Mouse (Mus musculus): ENCODE results near the gene Prkd1. TPM values are rescaled to one million over a fixed set of nuclear protein-coding genes. Genes with fewer than 3 reads are reported as not detected.
"Not testable (repeated sequence)": the region's sequence is repeated elsewhere in the genome, so short reads cannot be mapped to it uniquely, and the experiment has no call there.

The Prkd1 gene
- 3.2 and 3.7 TPM in 2 replicates for polyA plus RNA-seq (2016; fragmentation: Nextera tagmentation; extraction: Ambion mirVana)

- Histone ChIP-seq H3K4me1 (peaks cover 15% of the 10 kb centered on the region), H3K27ac (replicated peaks) (peak within 1 kb of the TSS; percentile 91), H3K9me3 (replicated peaks) (no peaks in the 10 kb centered on the region), H3K27me3 (ENCODE audit: low read depth, poor library complexity, severe bottlenecking) (peaks cover 26% of the 10 kb centered on the region), H3K4me3 (peak within 1 kb of the TSS; percentile 85), H3K36me3 (no peaks in the 10 kb centered on the region)
- peak; percentile 74 for DNase-seq (ENCODE audit: low spot score)
- WGBS: 1% methylated on average over 107 of the region's 114 CpGs
These were observed at the start of gene Prkd1 for GRCm38 (mm10) chr12:50648671-50649541. Prkd1 (minus strand) TSS chr12:50649098.

GRCm38 (mm10) chr12:50697492-50697891, 48.6 kb upstream of the Prkd1 start:
- peaks cover 6% of the 10 kb centered on the region; the same call in 1 of the 2 replicates for H3K4me1 ChIP-seq
- H3K27ac ChIP-seq (replicated peaks): no peak overlapping the region
- DNase-seq (ENCODE audit: low spot score): no peak
- H3K27me3 ChIP-seq (ENCODE audit: low read depth, poor library complexity, severe bottlenecking): no peaks in the 10 kb centered on the region
- H3K36me3 ChIP-seq: no peaks in the 10 kb centered on the region
- WGBS: 41% methylated on average over 3 of the region's 3 CpGs
- no peaks in the 10 kb centered on the region for H3K9me3 ChIP-seq (replicated peaks)
- H3K4me3 ChIP-seq: no peak overlapping the region

- DNase-seq (ENCODE audit: low spot score): no peak
- 2% methylated on average over 16 of the region's 16 CpGs for WGBS
- Histone ChIP-seq H3K27me3 (ENCODE audit: low read depth, poor library complexity, severe bottlenecking) (peaks cover 26% of the 10 kb centered on the region), H3K4me3 (peak overlapping the region; percentile 85), H3K27ac (replicated peaks) (peak overlapping the region; percentile 91), H3K9me3 (replicated peaks) (no peaks in the 10 kb centered on the region), H3K36me3 (no peaks in the 10 kb centered on the region), H3K4me1 (peaks cover 15% of the 10 kb centered on the region)
These were observed 675 bp downstream of the Prkd1 start for GRCm38 (mm10) chr12:50648176-50648670.

- 93% methylated on average over 4 of the region's 4 CpGs for WGBS
- H3K36me3 ChIP-seq: no peaks in the 10 kb centered on the region
- H3K9me3 ChIP-seq (replicated peaks): no peaks in the 10 kb centered on the region
- DNase-seq (ENCODE audit: low spot score): no peak
- no peak overlapping the region for H3K4me3 ChIP-seq
- peaks cover 26% of the 10 kb centered on the region for H3K27me3 ChIP-seq (ENCODE audit: low read depth, poor library complexity, severe bottlenecking)
- H3K4me1 ChIP-seq: peaks cover 15% of the 10 kb centered on the region
- no peak overlapping the region for H3K27ac ChIP-seq (replicated peaks)
These were observed 2.0 kb downstream of the Prkd1 start for GRCm38 (mm10) chr12:50646857-50647256.

GRCm38 (mm10) chr12:50642671-50643070, 6.2 kb downstream of the Prkd1 start:
- DNase-seq (ENCODE audit: low spot score): no peak
- WGBS: 89% methylated on average over 5 of the region's 5 CpGs

GRCm38 (mm10) chr12:50640171-50640570, 8.7 kb downstream of the Prkd1 start:
- WGBS: 82% methylated on average over 4 of the region's 4 CpGs
- Histone ChIP-seq H3K36me3 (no peaks in the 10 kb centered on the region), H3K27me3 (ENCODE audit: low read depth, poor library complexity, severe bottlenecking) (no peaks in the 10 kb centered on the region), H3K27ac (replicated peaks) (no peak overlapping the region), H3K4me1 (no peaks in the 10 kb centered on the region), H3K9me3 (replicated peaks) (no peaks in the 10 kb centered on the region), H3K4me3 (no peak overlapping the region)
- no peak for DNase-seq (ENCODE audit: low spot score)

More at GRCm38 (mm10) chr12:50642671-50643070, 6.2 kb downstream of the Prkd1 start:
- peaks cover 5% of the 10 kb centered on the region for H3K4me1 ChIP-seq
- H3K4me3 ChIP-seq: no peak overlapping the region
- no peaks in the 10 kb centered on the region for H3K9me3 ChIP-seq (replicated peaks)
- no peak overlapping the region for H3K27ac ChIP-seq (replicated peaks)
- no peaks in the 10 kb centered on the region for H3K36me3 ChIP-seq
- peaks cover 12% of the 10 kb centered on the region for H3K27me3 ChIP-seq (ENCODE audit: low read depth, poor library complexity, severe bottlenecking)

GRCm38 (mm10) chr12:50634436-50634835, 14.5 kb downstream of the Prkd1 start:
- Histone ChIP-seq H3K36me3 (no peaks in the 10 kb centered on the region), H3K27me3 (ENCODE audit: low read depth, poor library complexity, severe bottlenecking) (no peaks in the 10 kb centered on the region), H3K27ac (replicated peaks) (no peak overlapping the region), H3K4me3 (no peak overlapping the region), H3K9me3 (replicated peaks) (no peaks in the 10 kb centered on the region), H3K4me1 (no peaks in the 10 kb centered on the region)
- WGBS: 86% methylated on average over 6 of the region's 6 CpGs
- DNase-seq (ENCODE audit: low spot score): no peak

GRCm38 (mm10) chr12:50626100-50626499, 22.8 kb downstream of the Prkd1 start:
- H3K27ac ChIP-seq (replicated peaks); H3K4me1 ChIP-seq; H3K36me3 ChIP-seq; DNase-seq (ENCODE audit: low spot score); H3K4me3 ChIP-seq; H3K9me3 ChIP-seq (replicated peaks); H3K27me3 ChIP-seq (ENCODE audit: low read depth, poor library complexity, severe bottlenecking): not testable (repeated sequence)
- 64% methylated on average over 2 of the region's 2 CpGs for WGBS

GRCm38 (mm10) chr12:50624175-50624574, 24.7 kb downstream of the Prkd1 start:
- Histone ChIP-seq H3K4me1 (no peaks in the 10 kb centered on the region), H3K27ac (replicated peaks) (no peak overlapping the region), H3K4me3 (no peak overlapping the region), H3K36me3 (no peaks in the 10 kb centered on the region), H3K27me3 (ENCODE audit: low read depth, poor library complexity, severe bottlenecking) (no peaks in the 10 kb centered on the region), H3K9me3 (replicated peaks) (no peaks in the 10 kb centered on the region)
- no peak for DNase-seq (ENCODE audit: low spot score)
- 85% methylated on average over 4 of the region's 4 CpGs for WGBS

GRCm38 (mm10) chr12:50615852-50616251, 33.0 kb downstream of the Prkd1 start:
- H3K27me3 ChIP-seq (ENCODE audit: low read depth, poor library complexity, severe bottlenecking): no peaks in the 10 kb centered on the region
- no peak for DNase-seq (ENCODE audit: low spot score)
- H3K4me3 ChIP-seq: no peak overlapping the region
- H3K9me3 ChIP-seq (replicated peaks): no peaks in the 10 kb centered on the region
- H3K27ac ChIP-seq (replicated peaks): no peak overlapping the region
- no peaks in the 10 kb centered on the region for H3K36me3 ChIP-seq
- WGBS: 87% methylated on average over 1 of the region's 1 CpGs
- H3K4me1 ChIP-seq: 0 out of 2 replicates have a peak, but pooled peaks cover 2% of the 10 kb centered on the region

GRCm38 (mm10) chr12:50614341-50614740, 34.6 kb downstream of the Prkd1 start:
- 0 out of 2 replicates have a peak, but pooled peaks cover 2% of the 10 kb centered on the region for H3K4me1 ChIP-seq
- no peak overlapping the region for H3K27ac ChIP-seq (replicated peaks)
- H3K4me3 ChIP-seq: no peak overlapping the region
- no peaks in the 10 kb centered on the region for H3K9me3 ChIP-seq (replicated peaks)
- no peaks in the 10 kb centered on the region for H3K36me3 ChIP-seq
- H3K27me3 ChIP-seq (ENCODE audit: low read depth, poor library complexity, severe bottlenecking): no peaks in the 10 kb centered on the region
- WGBS: 79% methylated on average over 6 of the region's 6 CpGs
- no peak for DNase-seq (ENCODE audit: low spot score)

GRCm38 (mm10) chr12:50606703-50607500, 42.0 kb downstream of the Prkd1 start:
- Histone ChIP-seq H3K27me3 (ENCODE audit: low read depth, poor library complexity, severe bottlenecking) (no peaks in the 10 kb centered on the region), H3K4me3 (no peak overlapping the region), H3K4me1 (no peaks in the 10 kb centered on the region), H3K27ac (replicated peaks) (no peak overlapping the region), H3K9me3 (replicated peaks) (no peaks in the 10 kb centered on the region), H3K36me3 (no peaks in the 10 kb centered on the region)
- WGBS: 91% methylated on average over 4 of the region's 4 CpGs
- no peak for DNase-seq (ENCODE audit: low spot score)
